Mouse (Mus musculus) B cell, adult (primary cell): ENCODE data around the gene Htr1d. TPM values are rescaled to one million over a fixed set of nuclear protein-coding genes. Genes with fewer than 3 reads are reported as not detected.

Source experiments
- total RNA-seq: library from RNA; stranded (reverse); gene quantifications from 4 replicates; pipeline ENCODE4 v1.2.4, GENCODE M21; 2023; ENCODE audit not compliant: inconsistent age

Htr1d gene
- total RNA-seq, result not detected in 4 replicates

GRCm38 (mm10) chr4:136423224-136423623 lies at the start of gene Htr1d:
TSS of gene Htr1d (plus strand) at chr4:136423524.

GRCm38 (mm10) chr4:136462086-136462838 lies 38.9 kb downstream of the Htr1d start, which contains the start of gene 6030445D17Rik:
TSS of gene 6030445D17Rik (plus strand) at chr4:136462250.

GRCm38 (mm10) chr4:136469371-136469903 lies 46.1 kb downstream of the Htr1d start, which contains the start of gene Luzp1:
TSS of gene Luzp1 (plus strand) at chr4:136469761.

Other genes with a start within 250 kb of the Htr1d start
- 0.39 to 0.83 TPM (median 0.53 TPM) in 4 replicates for gene Asap3, start 217.2 kb upstream of the Htr1d start, total RNA-seq
- gene Tcea3, start 175.8 kb upstream of the Htr1d start, total RNA-seq, result 3.5 to 7.2 TPM (median 5.3 TPM) in 4 replicates
- gene Zfp46, start 138.8 kb upstream of the Htr1d start, total RNA-seq, result 10.0 to 10.4 TPM (median 10.3 TPM) in 4 replicates
- gene Hnrnpr, start 112.6 kb upstream of the Htr1d start, total RNA-seq, result 118 to 126 TPM (median 122 TPM) in 4 replicates
- not detected in 4 replicates for gene 6030445D17Rik, start 38.7 kb downstream of the Htr1d start, total RNA-seq
- 0.90 to 3.4 TPM (median 1.6 TPM) in 4 replicates for gene Luzp1, start 46.2 kb downstream of the Htr1d start, total RNA-seq
- gene Kdm1a, start 179.2 kb downstream of the Htr1d start, total RNA-seq, result 54.0 to 63.3 TPM (median 60.4 TPM) in 4 replicates
- gene Tex46, start 186.9 kb downstream of the Htr1d start, total RNA-seq, result not detected in 4 replicates
- 0.22 TPM in 1 of 4 replicates, not detected in the others for gene Lactbl1, start 199.1 kb downstream of the Htr1d start, total RNA-seq